ENCODE assay signal across 21 mouse cellular contexts in genomic region chr1:78732290-78732689, GRCm38 (mm10).
"Had no signal": no experiment of that assay in that cellular context is flagged by ENCODE, and none has a peak within 500 bp of the region (broad histone marks: within the 10 kb centered on the region; RNA-seq: fewer than 3 reads in every experiment).

No protein-coding gene starts in this region.

- H3K9ac ChIP-seq: kidney, embryonic 15.5 days; liver, embryonic 13.5 days; neural tube, embryonic 12.5 days; neural tube, embryonic 15.5 days had no signal

- H3K36me3 ChIP-seq: kidney, embryonic 15.5 days; liver, embryonic 13.5 days; midbrain, embryonic 10.5 days; neural tube, embryonic 12.5 days; neural tube, embryonic 15.5 days had no signal

- H3K9me3 ChIP-seq: kidney, embryonic 15.5 days; liver, embryonic 13.5 days; midbrain, embryonic 10.5 days; neural tube, embryonic 12.5 days; neural tube, embryonic 15.5 days had no signal

- H3K4me2 ChIP-seq: kidney, embryonic 15.5 days; liver, embryonic 13.5 days; neural tube, embryonic 12.5 days; neural tube, embryonic 15.5 days had no signal

- DNase-seq: kidney, adult 11 months; kidney, adult 8-10 months; kidney, postnatal 10 days; kidney, postnatal 36 days; layer of hippocampus, postnatal 36 days; liver, embryonic 13.5 days; lung, postnatal 10 days; midbrain, embryonic 14.5 days; right cerebral cortex, adult 18-20 months; right cerebral cortex, postnatal 14 days; right cerebral cortex, postnatal 4 days; thymus, adult 2 months; thymus, postnatal 14 days; thymus, postnatal 4 days had no signal

- H3K4me1 ChIP-seq: liver, embryonic 13.5 days; neural tube, embryonic 12.5 days; neural tube, embryonic 15.5 days had no signal

- H3K27me3 ChIP-seq: kidney, embryonic 15.5 days; liver, embryonic 13.5 days; megakaryocyte, embryonic 14.5 days; neural tube, embryonic 12.5 days; neural tube, embryonic 15.5 days had no signal

- H3K27ac ChIP-seq: kidney, embryonic 15.5 days; left cerebral cortex, adult 2 months; liver, embryonic 13.5 days; midbrain, embryonic 10.5 days; neural tube, embryonic 12.5 days; neural tube, embryonic 15.5 days; stomach, postnatal 0 days had no signal

- H3K4me3 ChIP-seq: kidney, embryonic 15.5 days; left cerebral cortex, adult 2 months; liver, embryonic 13.5 days; megakaryocyte, embryonic 14.5 days; midbrain, embryonic 10.5 days; neural tube, embryonic 12.5 days; neural tube, embryonic 15.5 days had no signal
